Mouse (Mus musculus) MEL (cell line): ENCODE measurements around the gene Rsbn1l. TPM values are rescaled to one million over a fixed set of nuclear protein-coding genes. Genes with fewer than 3 reads are reported as not detected.

ENCODE experiments used
- BHLHE40 ChIP-seq: IDR thresholded peaks from 2 replicates; pipeline ENCODE4 v1.6.1; 2012; ENCODE audit warnings: low read depth, mild to moderate bottlenecking, inconsistent platforms, low read length, improper control_type of control experiment, borderline replicate concordance
- E2F4 ChIP-seq: IDR thresholded peaks from 2 replicates; pipeline ENCODE4 v1.6.1; 2011; ENCODE audit warnings: low read depth, low read length, improper control_type of control experiment, borderline replicate concordance
- GABPA ChIP-seq: IDR thresholded peaks from 2 replicates; pipeline ENCODE4 v1.6.1; 2012; ENCODE audit warnings: low read depth, mild to moderate bottlenecking, inconsistent platforms, low read length, improper control_type of control experiment, moderate library complexity
- GATA1 ChIP-seq: IDR thresholded peaks from 2 replicates; pipeline ENCODE4 v1.6.1; 2011; ENCODE audit warnings: low read depth, low read length, improper control_type of control experiment
- JUND ChIP-seq: IDR thresholded peaks from 2 replicates; pipeline ENCODE4 v1.6.1; 2011; ENCODE audit warnings: low read depth, mild to moderate bottlenecking, improper control_type of control experiment, low read length
- KAT2A ChIP-seq: conservative IDR thresholded peaks from 2 replicates; pipeline ENCODE4 v1.6.1; 2012; ENCODE audit warnings: low read depth, low read length, improper control_type of control experiment, inconsistent platforms
- MAFK ChIP-seq: IDR thresholded peaks from 2 replicates; pipeline ENCODE4 v1.6.1; 2011; ENCODE audit warnings: low read depth, mild to moderate bottlenecking, low read length, improper control_type of control experiment, borderline replicate concordance
- MAZ ChIP-seq: IDR thresholded peaks from 2 replicates; pipeline ENCODE4 v1.6.1; 2012; ENCODE audit warnings: low read depth, mild to moderate bottlenecking, inconsistent platforms, low read length, improper control_type of control experiment
- MEF2A ChIP-seq: IDR thresholded peaks from 2 replicates; pipeline ENCODE4 v1.6.1; 2014; ENCODE audit warnings: low read depth, mild to moderate bottlenecking, inconsistent platforms, low read length, improper control_type of control experiment; ENCODE audit not compliant: poor library complexity, insufficient replicate concordance, severe bottlenecking; ENCODE audit errors: extremely low read depth
- MXI1 ChIP-seq: IDR thresholded peaks from 2 replicates; pipeline ENCODE4 v1.6.1; 2011; ENCODE audit warnings: mild to moderate bottlenecking, low read depth, low read length, improper control_type of control experiment
- MYB ChIP-seq: IDR thresholded peaks from 2 replicates; pipeline ENCODE4 v1.6.1; 2011; ENCODE audit warnings: mild to moderate bottlenecking, low read depth, low read length, improper control_type of control experiment
- NRF1 ChIP-seq: IDR thresholded peaks from 2 replicates; pipeline ENCODE4 v1.6.1; 2014; ENCODE audit warnings: low read depth, mild to moderate bottlenecking, inconsistent platforms, low read length, improper control_type of control experiment, moderate library complexity; ENCODE audit not compliant: poor library complexity, insufficient read depth, severe bottlenecking
- POLR2AphosphoS2 ChIP-seq: IDR thresholded peaks from 2 replicates; pipeline ENCODE4 v1.6.1; 2011; ENCODE audit warnings: low read length, improper control_type of control experiment
- POLR2AphosphoS5 ChIP-seq: IDR thresholded peaks from 2 replicates; pipeline ENCODE4 v1.6.1; 2012; ENCODE audit warnings: low read depth, borderline replicate concordance, mild to moderate bottlenecking, inconsistent platforms, low read length, moderate library complexity, mixed read lengths
- RCOR1 ChIP-seq: IDR thresholded peaks from 2 replicates; pipeline ENCODE4 v1.6.1; 2012; ENCODE audit warnings: low read depth, mild to moderate bottlenecking, inconsistent platforms, low read length, improper control_type of control experiment
- SIN3A ChIP-seq: IDR thresholded peaks from 2 replicates; pipeline ENCODE4 v1.6.1; 2012; ENCODE audit warnings: low read length, improper control_type of control experiment, inconsistent platforms
- SMC3 ChIP-seq: IDR thresholded peaks from 2 replicates; pipeline ENCODE4 v1.6.1; 2011; ENCODE audit warnings: low read depth, low read length, improper control_type of control experiment
- TAL1 ChIP-seq: IDR thresholded peaks from 2 replicates; pipeline ENCODE4 v1.6.1; 2012; ENCODE audit warnings: mild to moderate bottlenecking, inconsistent platforms, low read length, moderate library complexity, mixed read lengths
- TCF12 ChIP-seq: IDR thresholded peaks from 2 replicates; pipeline ENCODE4 v1.6.1; 2014; ENCODE audit warnings: low read depth, mild to moderate bottlenecking, inconsistent platforms, low read length, improper control_type of control experiment, moderate library complexity
- USF1 ChIP-seq: IDR thresholded peaks from 2 replicates; pipeline ENCODE4 v1.6.1; 2014; ENCODE audit warnings: low read depth, mild to moderate bottlenecking, inconsistent platforms, low read length, improper control_type of control experiment, moderate library complexity
- USF2 ChIP-seq, 2 experiments: IDR thresholded peaks; 2 replicates each; pipeline ENCODE4 v1.6.1; 2011 to 2012; ENCODE audit warnings: improper control_type of control experiment in 2 of 2, low read length in 2 of 2, borderline replicate concordance in 1 of 2, inconsistent platforms in 1 of 2, low read depth in 1 of 2, mild to moderate bottlenecking in 1 of 2; ENCODE audit not compliant: insufficient read depth in 1 of 2
- ZC3H11A ChIP-seq: IDR thresholded peaks from 2 replicates; pipeline ENCODE4 v1.6.1; 2012; ENCODE audit warnings: low read depth, mild to moderate bottlenecking, inconsistent platforms, low read length, improper control_type of control experiment
- ZKSCAN1 ChIP-seq: IDR thresholded peaks from 2 replicates; pipeline ENCODE4 v1.6.1; 2012; ENCODE audit warnings: low read depth, mild to moderate bottlenecking, inconsistent platforms, low read length, improper control_type of control experiment, moderate library complexity
- ZNF384 ChIP-seq: IDR thresholded peaks from 2 replicates; pipeline ENCODE4 v1.6.1; 2012; ENCODE audit warnings: low read depth, mild to moderate bottlenecking, inconsistent platforms, low read length, improper control_type of control experiment
- polyA plus RNA-seq, 2 experiments: library from polyadenylated mRNA; stranded (reverse) in 1 of 2; unstranded in 1 of 2; fragments of >175 nt in 1 of 2; fragments of >200 nt in 1 of 2; gene quantifications; 2 replicates each; pipeline versions ENCODE4 v1.2.1 to v1.2.4; 2012; ENCODE audit warnings: low replicate concordance in 2 of 2, low read depth in 1 of 2; ENCODE audit not compliant: insufficient read length in 2 of 2, insufficient read depth in 1 of 2, missing spikeins in 1 of 2
- total RNA-seq: library from RNA; depleted of rRNA; stranded (reverse); fragments of 300-350 nt; gene quantifications from 2 replicates; pipeline ENCODE4 v1.2.3, GENCODE M21; 2012

The Rsbn1l gene
- total and polyA plus RNA-seq, 3 experiments = 5.0 to 78.2 (median 17.4) TPM

GRCm38 (mm10) chr5:20881915-20882800, 74.0 kb downstream of the Rsbn1l start, which contains the start of the genes Phtf2 and Tmem60 (continued):
- TF ChIP-seq GATA1 = peak; percentile 73; the same call in 1 of the 2 replicates
- peak; percentile 84; the same call in 1 of the 2 replicates for TF ChIP-seq MXI1
- TF ChIP-seq SMC3 = no peak
- no peak for TF ChIP-seq GABPA
- peak; percentile 86 for TF ChIP-seq NRF1
- TF ChIP-seq POLR2AphosphoS5 = no peak
- no peak; the same call in 1 of the 2 replicates for TF ChIP-seq KAT2A
- no peak for TF ChIP-seq ZKSCAN1
- peak; percentile 84 for TF ChIP-seq SIN3A
- TF ChIP-seq POLR2AphosphoS2 = peak; percentile 50; the same call in 1 of the 2 replicates
- no peak for TF ChIP-seq RCOR1
- peak; percentile 57 for TF ChIP-seq TCF12
- TF ChIP-seq JUND = no peak
- no peak for TF ChIP-seq MYB
- no peak for TF ChIP-seq MEF2A
- peak; percentile 69; the same call in 1 of the 2 replicates for TF ChIP-seq MAZ
- peak; percentile 56; the same call in 1 of the 2 replicates for TF ChIP-seq ZNF384
- no peak for TF ChIP-seq MAFK
- TF ChIP-seq E2F4 = no peak
- TF ChIP-seq BHLHE40 = no peak
- no peak for TF ChIP-seq USF2 (IDR thresholded peaks at IDR 0.05; ENCODE audit: borderline replicate concordance in 1 of 2, insufficient read depth in 1 of 2, low read depth in 1 of 2, low read length in 2 of 2)
- no peak for TF ChIP-seq TAL1
- no peak for TF ChIP-seq ZC3H11A
- TF ChIP-seq USF1 = no peak; the same call in none of the 2 replicates
